Mouse (Mus musculus): ENCODE results near the gene Fer1l4. TPM values are rescaled to one million over a fixed set of nuclear protein-coding genes. Genes with fewer than 3 reads are reported as not detected.

Fer1l4 gene
- polyA plus RNA-seq, 1 experiment from 2014 or later: 0.05 TPM

DNA sequence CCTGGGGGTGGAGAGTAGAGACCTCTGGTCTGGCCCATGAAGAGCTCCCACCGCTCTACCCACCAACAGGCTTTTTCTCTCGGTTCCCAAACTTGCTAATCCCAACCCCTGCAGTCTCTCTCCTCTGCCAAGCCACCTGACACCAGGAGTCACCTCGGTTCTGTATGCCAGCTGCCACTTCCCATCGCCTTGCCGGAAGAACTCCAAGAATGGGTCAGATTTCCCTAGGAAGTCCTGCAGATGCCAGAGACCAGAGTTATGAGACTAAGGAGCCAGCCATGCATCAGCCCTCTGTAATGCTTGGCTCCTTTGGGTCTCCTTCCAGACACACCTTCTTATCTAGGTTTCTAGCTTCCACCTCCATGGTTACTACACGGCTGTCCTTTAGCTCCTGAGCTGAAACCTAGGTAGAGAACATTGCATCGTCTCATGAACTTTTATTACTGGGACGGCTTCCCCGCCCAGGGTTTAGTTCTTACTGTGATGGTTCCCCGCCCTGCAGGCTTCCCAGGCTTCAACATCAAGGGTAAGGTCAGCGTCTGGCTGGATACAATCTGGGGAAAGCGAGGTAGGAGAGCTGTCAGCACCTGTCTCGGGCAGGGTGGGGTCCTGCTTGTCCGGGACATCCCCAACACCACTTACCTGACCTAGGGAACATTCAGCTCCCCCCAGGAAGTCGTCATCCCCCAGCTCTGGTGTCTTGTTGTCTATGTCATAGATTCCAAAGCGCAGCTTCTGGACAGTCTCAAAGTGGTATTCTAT is 25.9 kb upstream of the Fer1l4 start:
- ATAC-seq (replicated peaks; ENCODE audit: low FRiP score, low TSS enrichment, low read depth) (no peak), DNase-seq (ENCODE audit: low spot score) (peak; percentile 48)
- WGBS: 85% methylated on average over 16 of the region's 16 CpGs

DNA sequence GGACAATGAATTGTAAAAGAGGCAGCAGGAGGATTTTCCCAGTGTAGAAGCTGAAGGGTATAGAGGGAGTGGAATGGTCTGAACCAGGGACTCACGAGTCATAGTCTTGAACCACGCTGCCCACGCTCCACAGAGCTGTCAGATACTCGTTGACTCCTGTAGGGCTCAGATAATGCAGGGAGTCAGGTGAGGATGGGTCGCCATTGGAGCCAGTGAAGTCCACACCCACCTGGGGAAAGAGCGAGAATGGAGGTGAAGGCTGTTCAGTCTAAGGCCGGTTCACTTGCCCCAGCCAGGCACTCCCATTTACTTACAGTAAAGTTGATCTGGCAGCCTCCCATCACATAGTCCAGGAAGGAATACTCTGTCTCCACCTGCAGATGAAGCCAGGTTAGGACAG is 24.7 kb upstream of the Fer1l4 start:
- H3K36me3 ChIP-seq (ENCODE audit: control insufficient read depth, insufficient read depth, low read length): peaks cover 68% of the 10 kb centered on the region
- H3K27me3 ChIP-seq (replicated peaks; ENCODE audit: control insufficient read depth, insufficient read depth, low read length): no peaks in the 10 kb centered on the region
- H3K9me3 ChIP-seq (ENCODE audit: control insufficient read depth, low read length): no peaks in the 10 kb centered on the region
- 95% methylated on average over 7 of the region's 7 CpGs for WGBS
- no peak overlapping the region for H3K27ac ChIP-seq (ENCODE audit: low read depth)
- no peak overlapping the region for H3K4me2 ChIP-seq (ENCODE audit: low read length)
- DNase-seq (ENCODE audit: low spot score): peak; percentile 48
- no peak overlapping the region for H3K9ac ChIP-seq (ENCODE audit: low read length)
- no peak for ATAC-seq (replicated peaks; ENCODE audit: low FRiP score, low TSS enrichment, low read depth)
- no peak overlapping the region for H3K4me3 ChIP-seq (ENCODE audit: low read depth, low read length)
- H3K4me1 ChIP-seq (replicated peaks; ENCODE audit: control insufficient read depth, insufficient read depth, low read length): no peaks in the 10 kb centered on the region; the same call in 1 of the 2 replicates

More for the DNA sequence above, 25.9 kb upstream of the Fer1l4 start:
- Histone ChIP-seq H3K9ac (ENCODE audit: low read length) (no peak overlapping the region), H3K27me3 (replicated peaks; ENCODE audit: control insufficient read depth, insufficient read depth, low read length) (no peaks in the 10 kb centered on the region), H3K36me3 (ENCODE audit: control insufficient read depth, insufficient read depth, low read length) (peaks cover 57% of the 10 kb centered on the region), H3K9me3 (ENCODE audit: control insufficient read depth, low read length) (no peaks in the 10 kb centered on the region), H3K27ac (ENCODE audit: low read depth) (no peak overlapping the region), H3K4me1 (replicated peaks; ENCODE audit: control insufficient read depth, insufficient read depth, low read length) (no peaks in the 10 kb centered on the region; the same call in 1 of the 2 replicates), H3K4me2 (ENCODE audit: low read length) (no peak overlapping the region), H3K4me3 (ENCODE audit: low read depth, low read length) (no peak overlapping the region)

DNA sequence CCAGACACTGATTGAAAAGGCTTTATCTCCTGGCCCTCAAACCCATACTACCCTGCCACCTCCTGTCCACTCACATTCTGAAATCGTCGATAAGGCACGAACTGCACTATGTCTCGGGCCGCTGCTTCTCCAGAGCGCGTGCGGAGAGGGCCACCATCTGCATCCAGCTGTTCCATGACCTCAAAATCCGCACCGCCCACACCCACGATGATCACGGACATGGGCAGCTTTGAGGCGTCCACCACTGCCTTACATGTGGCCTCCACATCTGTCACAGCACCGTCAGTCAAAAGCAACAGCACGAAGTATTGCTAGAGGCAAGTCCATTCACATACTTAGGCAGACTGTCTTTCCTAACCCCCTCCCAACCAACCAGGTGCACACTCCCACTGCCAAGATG is 21.0 kb upstream of the Fer1l4 start:
- peaks cover 97% of the 10 kb centered on the region for H3K36me3 ChIP-seq (ENCODE audit: control insufficient read depth, insufficient read depth, low read length)
- ATAC-seq (replicated peaks; ENCODE audit: low FRiP score, low TSS enrichment, low read depth): no peak
- 89% methylated on average over 15 of the region's 15 CpGs for WGBS

DNA sequence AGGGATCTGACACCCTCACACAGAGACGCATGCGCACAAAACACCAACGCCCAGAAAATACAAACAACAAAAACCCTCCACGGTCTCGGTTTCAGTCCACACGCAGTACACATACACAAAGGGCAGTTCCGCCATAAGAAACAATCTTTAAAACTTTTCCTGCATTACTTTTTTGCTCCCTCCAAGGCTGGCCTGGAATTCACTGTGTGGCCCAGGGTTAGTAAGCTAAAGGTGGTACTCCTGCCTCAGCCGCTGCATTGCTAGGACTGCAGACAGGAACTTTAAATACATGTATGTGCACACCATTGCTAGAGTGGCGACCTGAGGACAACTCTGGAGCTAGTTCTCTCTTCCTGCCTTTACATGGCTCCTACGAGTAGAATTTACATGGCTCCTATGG is 18.5 kb upstream of the Fer1l4 start:
- Histone ChIP-seq H3K9me3 (ENCODE audit: control insufficient read depth, low read length) (no peaks in the 10 kb centered on the region), H3K9ac (ENCODE audit: low read length) (no peak overlapping the region), H3K36me3 (ENCODE audit: control insufficient read depth, insufficient read depth, low read length) (peaks cover 79% of the 10 kb centered on the region), H3K4me3 (ENCODE audit: low read depth, low read length) (no peak overlapping the region), H3K4me2 (ENCODE audit: low read length) (no peak overlapping the region), H3K4me1 (replicated peaks; ENCODE audit: control insufficient read depth, insufficient read depth, low read length) (0 out of 2 replicates have a peak, but pooled peaks cover 2% of the 10 kb centered on the region), H3K27ac (ENCODE audit: low read depth) (no peak overlapping the region), H3K27me3 (replicated peaks; ENCODE audit: control insufficient read depth, insufficient read depth, low read length) (no peaks in the 10 kb centered on the region)
- WGBS: 95% methylated on average over 10 of the region's 10 CpGs
- ATAC-seq (replicated peaks; ENCODE audit: low FRiP score, low TSS enrichment, low read depth) (no peak), DNase-seq (ENCODE audit: low spot score) (no peak)

More for the DNA sequence above, 21.0 kb upstream of the Fer1l4 start:
- Histone ChIP-seq H3K27me3 (replicated peaks; ENCODE audit: control insufficient read depth, insufficient read depth, low read length) (no peaks in the 10 kb centered on the region), H3K27ac (ENCODE audit: low read depth) (no peak overlapping the region), H3K4me3 (ENCODE audit: low read depth, low read length) (no peak overlapping the region), H3K9me3 (ENCODE audit: control insufficient read depth, low read length) (no peaks in the 10 kb centered on the region), H3K4me2 (ENCODE audit: low read length) (no peak overlapping the region), H3K9ac (ENCODE audit: low read length) (no peak overlapping the region), H3K4me1 (replicated peaks; ENCODE audit: control insufficient read depth, insufficient read depth, low read length) (no peaks in the 10 kb centered on the region)
- DNase-seq (ENCODE audit: low spot score): no peak

DNA sequence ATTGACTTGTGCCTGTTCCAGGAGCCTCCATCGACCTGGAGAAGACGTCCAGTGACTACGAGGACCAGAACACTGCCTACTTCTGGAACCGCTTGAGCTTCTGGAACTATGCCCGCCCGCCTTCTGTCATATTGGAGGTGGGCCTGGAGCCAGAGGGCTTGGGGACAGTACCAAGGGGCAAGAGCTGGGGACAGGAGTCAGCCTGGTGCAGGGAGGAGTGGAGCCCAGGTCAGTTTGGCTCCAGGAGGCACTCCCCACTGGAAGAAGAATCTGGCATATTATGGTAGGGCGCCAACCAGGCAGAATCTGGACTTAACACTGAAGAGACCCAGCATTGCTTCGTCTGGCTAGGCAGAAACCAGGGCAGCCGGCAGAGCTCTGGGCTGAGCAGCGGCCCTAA is 15.2 kb upstream of the Fer1l4 start:
- Histone ChIP-seq H3K27ac (ENCODE audit: low read depth) (no peak overlapping the region), H3K4me3 (ENCODE audit: low read depth, low read length) (no peak overlapping the region), H3K36me3 (ENCODE audit: control insufficient read depth, insufficient read depth, low read length) (peaks cover 46% of the 10 kb centered on the region), H3K4me1 (replicated peaks; ENCODE audit: control insufficient read depth, insufficient read depth, low read length) (0 out of 2 replicates have a peak, but pooled peaks cover 3% of the 10 kb centered on the region), H3K4me2 (ENCODE audit: low read length) (no peak overlapping the region), H3K9ac (ENCODE audit: low read length) (no peak overlapping the region), H3K9me3 (ENCODE audit: control insufficient read depth, low read length) (no peaks in the 10 kb centered on the region), H3K27me3 (replicated peaks; ENCODE audit: control insufficient read depth, insufficient read depth, low read length) (no peaks in the 10 kb centered on the region)
- 90% methylated on average over 10 of the region's 10 CpGs for WGBS
- no peak for ATAC-seq (replicated peaks; ENCODE audit: low FRiP score, low TSS enrichment, low read depth)
- DNase-seq (ENCODE audit: low spot score): no peak

DNA sequence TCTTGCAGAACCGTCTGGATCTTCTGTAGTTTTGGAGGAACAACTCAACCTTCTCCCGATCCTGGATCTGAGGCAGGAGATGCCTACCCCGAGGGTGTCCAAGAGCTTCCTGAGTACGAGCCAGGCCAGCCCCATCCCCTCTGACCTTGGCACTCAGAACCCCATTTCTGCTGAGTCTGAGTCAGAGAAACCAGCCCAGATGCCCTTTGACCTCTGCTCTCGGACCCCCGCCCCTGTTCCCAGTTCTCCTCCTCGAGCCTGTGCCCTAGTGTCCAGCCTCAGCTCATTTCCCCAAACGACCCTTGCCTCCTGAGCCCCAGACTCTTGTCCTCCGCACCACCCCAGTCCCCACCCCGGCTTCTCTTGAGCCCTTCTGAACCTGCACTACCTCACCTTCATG is 13.4 kb upstream of the Fer1l4 start:
- ATAC-seq (replicated peaks; ENCODE audit: low FRiP score, low TSS enrichment, low read depth): peak; percentile 16; the same call in 1 of the 2 replicates

DNA sequence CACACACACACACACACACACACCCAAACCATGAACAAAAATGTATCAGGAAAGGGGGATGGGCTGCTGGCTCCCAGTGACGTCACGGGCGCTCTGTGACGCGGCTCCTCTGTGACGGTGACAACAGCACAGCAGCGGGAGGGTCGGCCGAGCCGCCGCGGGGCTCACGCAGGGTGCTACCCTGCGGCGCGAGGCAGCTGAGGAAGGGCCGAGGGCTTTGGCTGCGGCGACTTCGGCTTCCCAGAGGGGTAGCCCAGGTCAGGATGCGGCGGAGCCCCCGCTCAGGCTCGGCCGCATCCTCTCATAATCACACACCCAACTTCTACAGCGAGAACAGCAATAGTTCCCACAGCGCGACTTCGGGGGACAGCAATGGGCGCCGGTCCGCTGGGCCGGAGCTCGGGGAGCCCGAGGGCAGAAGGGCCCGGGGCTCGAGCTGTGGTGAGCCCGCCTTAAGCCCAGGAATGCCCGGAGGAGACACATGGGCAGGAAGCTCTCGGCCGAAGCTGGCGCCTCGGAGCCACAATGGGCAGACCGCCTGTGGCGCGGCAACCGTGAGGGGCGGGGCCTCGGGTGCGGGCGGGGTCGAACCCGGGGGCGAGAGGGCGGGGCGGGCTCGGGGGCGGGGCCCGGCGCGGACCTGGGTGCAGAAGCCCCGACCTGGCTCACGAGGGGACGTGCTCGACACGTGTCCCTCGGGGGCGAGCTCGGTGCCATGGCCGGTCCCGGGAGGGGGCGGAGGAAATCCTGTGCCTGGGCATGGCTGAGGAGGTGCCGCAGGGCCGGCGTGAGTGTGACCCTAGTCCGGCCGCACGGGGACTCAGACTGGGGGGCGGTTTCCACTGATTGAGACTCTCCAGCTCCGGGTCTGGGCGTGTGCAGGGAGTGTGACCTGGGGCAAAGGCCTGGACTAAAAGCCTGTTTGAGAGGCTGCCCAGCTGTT is 12.6 kb upstream of the Fer1l4 start, which contains the start of gene Spag4:
TSS of gene Spag4 (plus strand) at position 77 of the 943 bp plus-strand sequence.
- 1% methylated on average over 79 of the region's 81 CpGs for WGBS
- DNase-seq (ENCODE audit: low spot score) (peak; percentile 91), ATAC-seq (replicated peaks; ENCODE audit: low FRiP score, low TSS enrichment, low read depth) (peak; percentile 82)
- Histone ChIP-seq H3K4me2 (ENCODE audit: low read length) (peak within 1 kb of the TSS; percentile 81), H3K4me3 (ENCODE audit: low read depth, low read length) (peak within 1 kb of the TSS; percentile 74), H3K27ac (ENCODE audit: low read depth) (peak within 1 kb of the TSS; percentile 89), H3K27me3 (replicated peaks; ENCODE audit: control insufficient read depth, insufficient read depth, low read length) (no peaks in the 10 kb centered on the region), H3K9ac (ENCODE audit: low read length) (peak within 1 kb of the TSS; percentile 82), H3K36me3 (ENCODE audit: control insufficient read depth, insufficient read depth, low read length) (peaks cover 21% of the 10 kb centered on the region), H3K9me3 (ENCODE audit: control insufficient read depth, low read length) (no peaks in the 10 kb centered on the region), H3K4me1 (replicated peaks; ENCODE audit: control insufficient read depth, insufficient read depth, low read length) (0 out of 2 replicates have a peak, but pooled peaks cover 3% of the 10 kb centered on the region)

More for the DNA sequence above, 13.4 kb upstream of the Fer1l4 start:
- 0 out of 2 replicates have a peak, but pooled peaks cover 3% of the 10 kb centered on the region for H3K4me1 ChIP-seq (replicated peaks; ENCODE audit: control insufficient read depth, insufficient read depth, low read length)
- no peaks in the 10 kb centered on the region for H3K27me3 ChIP-seq (replicated peaks; ENCODE audit: control insufficient read depth, insufficient read depth, low read length)
- peak overlapping the region; percentile 74 for H3K4me3 ChIP-seq (ENCODE audit: low read depth, low read length)
- H3K36me3 ChIP-seq (ENCODE audit: control insufficient read depth, insufficient read depth, low read length): peaks cover 29% of the 10 kb centered on the region
- 31% methylated on average over 10 of the region's 10 CpGs for WGBS
- H3K27ac ChIP-seq (ENCODE audit: low read depth): no peak overlapping the region
- DNase-seq (ENCODE audit: low spot score): no peak
- H3K9ac ChIP-seq (ENCODE audit: low read length): no peak overlapping the region
- H3K4me2 ChIP-seq (ENCODE audit: low read length): peak overlapping the region; percentile 81
- H3K9me3 ChIP-seq (ENCODE audit: control insufficient read depth, low read length): no peaks in the 10 kb centered on the region

DNA sequence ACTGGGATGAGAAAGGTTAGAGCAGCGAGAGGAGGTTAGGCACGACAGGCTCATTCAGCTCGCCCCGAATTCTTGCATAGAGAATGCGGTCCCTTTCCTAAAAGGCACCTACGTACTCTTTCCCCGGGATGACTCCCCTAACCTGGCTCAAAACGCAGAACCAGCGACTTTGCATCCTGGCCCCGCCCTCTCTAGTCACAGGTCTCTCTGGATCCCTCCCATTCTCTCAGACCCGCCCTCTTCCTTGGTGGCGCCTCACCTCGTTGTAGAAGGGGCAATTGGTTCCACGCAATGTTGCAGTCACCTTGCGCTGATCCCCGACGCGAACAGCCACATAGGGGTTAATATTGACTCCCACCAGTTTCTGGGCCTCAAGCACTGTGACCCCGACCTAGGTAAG is 4.8 kb downstream of the Fer1l4 start:
- Histone ChIP-seq H3K4me2 (ENCODE audit: low read length) (peak overlapping the region; percentile 38), H3K9me3 (ENCODE audit: control insufficient read depth, low read length) (no peaks in the 10 kb centered on the region), H3K4me1 (replicated peaks; ENCODE audit: control insufficient read depth, insufficient read depth, low read length) (0 out of 2 replicates have a peak, but pooled peaks cover 3% of the 10 kb centered on the region), H3K27ac (ENCODE audit: low read depth) (no peak overlapping the region), H3K27me3 (replicated peaks; ENCODE audit: control insufficient read depth, insufficient read depth, low read length) (no peaks in the 10 kb centered on the region), H3K9ac (ENCODE audit: low read length) (no peak overlapping the region), H3K4me3 (ENCODE audit: low read depth, low read length) (peak overlapping the region; percentile 11; the same call in 1 of the 2 replicates), H3K36me3 (ENCODE audit: control insufficient read depth, insufficient read depth, low read length) (no peaks in the 10 kb centered on the region)
- DNase-seq (ENCODE audit: low spot score) (no peak), ATAC-seq (replicated peaks; ENCODE audit: low FRiP score, low TSS enrichment, low read depth) (no peak)
- 4% methylated on average over 19 of the region's 19 CpGs for WGBS

Data from intestine, embryonic 14.5 days (tissue).